Mouse (Mus musculus): ENCODE data around the gene Rtp1. TPM values are rescaled to one million over a fixed set of nuclear protein-coding genes. Genes with fewer than 3 reads are reported as not detected.

The Rtp1 gene
- polyA plus RNA-seq (2014; fragmentation: Nextera tagmentation; extraction: Ambion mirVana), result not detected in 2 replicates

DNA sequence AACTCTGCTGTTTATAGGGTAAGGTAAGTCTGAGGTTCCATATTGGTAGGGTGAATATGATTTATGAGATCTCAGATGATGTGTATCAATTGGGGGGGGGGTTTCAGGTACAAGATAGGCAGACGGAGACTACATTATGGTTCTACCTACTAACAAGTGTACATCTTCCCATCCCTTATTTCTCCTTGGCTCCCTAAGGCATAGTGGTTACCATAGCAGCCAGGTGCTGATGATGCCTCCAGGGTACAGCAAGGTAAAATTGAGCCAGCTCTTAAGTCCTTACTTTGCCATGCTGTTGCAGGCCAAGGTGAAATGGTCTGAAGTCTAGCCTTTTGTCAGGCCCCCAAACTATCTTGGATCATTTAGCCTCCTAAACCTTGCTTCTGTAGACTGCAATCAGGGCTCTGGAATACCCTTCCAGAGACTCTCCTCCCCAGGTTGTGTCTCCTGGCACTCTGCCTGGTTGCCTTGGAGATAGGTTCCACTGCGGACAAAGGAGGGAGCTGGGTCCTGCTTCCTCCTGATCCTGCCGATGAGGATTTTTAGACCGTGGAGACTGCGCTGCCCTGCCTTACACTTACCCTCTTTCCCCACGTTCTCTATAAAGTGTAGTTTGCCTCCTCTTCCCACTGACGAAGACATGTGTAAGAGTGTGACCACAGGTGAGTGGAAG lies at the start of gene Rtp1:
TSS of gene Rtp1 (plus strand) at position 487 of the 673 bp plus-strand sequence.
- ATAC-seq (ENCODE audit: insufficient number of reproducible peaks, insufficient read depth, low FRiP score, low read depth), result no peak
- H3K27me3 ChIP-seq (ENCODE audit: control insufficient read depth, insufficient read depth, low read length), result no peaks in the 10 kb centered on the region
- H3K9ac ChIP-seq (replicated peaks; ENCODE audit: low read depth, low read length), result no peak within 1 kb of the TSS
- H3K9me3 ChIP-seq (ENCODE audit: control insufficient read depth, low read depth, low read length), result no peaks in the 10 kb centered on the region
- H3K4me2 ChIP-seq (replicated peaks; ENCODE audit: low read depth, low read length), result no peak within 1 kb of the TSS
- no peaks in the 10 kb centered on the region for H3K36me3 ChIP-seq (ENCODE audit: control insufficient read depth, insufficient read depth, low read length)
- no peaks in the 10 kb centered on the region for H3K4me1 ChIP-seq (ENCODE audit: control insufficient read depth, insufficient read depth, low read length)
- no peak within 1 kb of the TSS for H3K27ac ChIP-seq (ENCODE audit: low read length)
- WGBS, result 83% methylated on average over 7 of the region's 7 CpGs
- H3K4me3 ChIP-seq (ENCODE audit: low read depth, low read length), result no peak within 1 kb of the TSS

DNA sequence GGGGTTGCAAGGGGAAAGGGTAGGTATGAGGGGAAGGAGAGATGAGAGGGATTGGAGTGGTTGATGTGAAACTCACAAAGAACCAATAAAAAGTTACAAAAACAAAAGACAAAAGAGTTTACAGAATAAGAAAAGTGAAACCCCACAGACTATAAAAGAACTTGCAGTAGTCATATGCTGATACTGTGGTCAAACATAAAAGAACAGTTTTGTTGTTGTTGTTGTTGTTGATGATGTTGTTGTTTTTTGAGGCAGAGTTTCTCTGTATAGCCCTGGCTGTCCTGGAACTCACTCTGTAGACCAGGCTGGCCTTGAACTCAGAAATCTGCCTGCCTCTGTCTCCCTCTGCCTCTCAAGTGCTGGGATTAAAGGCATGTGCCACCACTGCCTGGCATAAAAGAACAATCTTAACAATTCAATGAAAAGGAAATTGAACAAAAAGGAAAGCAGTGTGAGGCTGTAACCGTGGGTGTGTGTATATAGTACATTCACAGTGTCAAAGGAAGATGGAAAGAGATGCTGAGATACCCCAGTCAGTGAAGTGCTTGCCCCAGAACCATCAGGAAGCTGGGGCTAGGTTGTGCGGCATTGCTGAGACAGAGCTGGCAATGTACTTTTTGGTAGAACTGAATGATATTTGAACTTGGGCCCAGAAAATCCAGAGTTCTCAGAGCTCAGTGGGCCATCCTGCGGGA lies 49.2 kb upstream of the Rtp1 start:
- Histone ChIP-seq H3K9ac (replicated peaks; ENCODE audit: low read depth, low read length) (no peak overlapping the region), H3K4me2 (replicated peaks; ENCODE audit: low read depth, low read length) (no peak overlapping the region), H3K9me3 (ENCODE audit: control insufficient read depth, low read depth, low read length) (peaks cover 4% of the 10 kb centered on the region; the same call in 1 of the 2 replicates), H3K27me3 (ENCODE audit: control insufficient read depth, insufficient read depth, low read length) (no peaks in the 10 kb centered on the region), H3K36me3 (ENCODE audit: control insufficient read depth, insufficient read depth, low read length) (no peaks in the 10 kb centered on the region), H3K4me1 (ENCODE audit: control insufficient read depth, insufficient read depth, low read length) (no peaks in the 10 kb centered on the region), H3K4me3 (ENCODE audit: low read depth, low read length) (no peak overlapping the region), H3K27ac (ENCODE audit: low read length) (no peak overlapping the region)
- WGBS, result 77% methylated on average over 3 of the region's 3 CpGs
- no peak for ATAC-seq (ENCODE audit: insufficient number of reproducible peaks, insufficient read depth, low FRiP score, low read depth)

GRCm38 (mm10) chr16:23384304-23384703 lies 44.6 kb upstream of the Rtp1 start:
- no peaks in the 10 kb centered on the region for H3K4me1 ChIP-seq (ENCODE audit: control insufficient read depth, insufficient read depth, low read length)
- H3K9ac ChIP-seq (replicated peaks; ENCODE audit: low read depth, low read length), result no peak overlapping the region
- no peak overlapping the region for H3K27ac ChIP-seq (ENCODE audit: low read length)
- H3K4me3 ChIP-seq (ENCODE audit: low read depth, low read length), result no peak overlapping the region
- H3K9me3 ChIP-seq (ENCODE audit: control insufficient read depth, low read depth, low read length), result peaks cover 4% of the 10 kb centered on the region; the same call in 1 of the 2 replicates
- H3K4me2 ChIP-seq (replicated peaks; ENCODE audit: low read depth, low read length), result no peak overlapping the region
- no peak for ATAC-seq (ENCODE audit: insufficient number of reproducible peaks, insufficient read depth, low FRiP score, low read depth)
- no peaks in the 10 kb centered on the region for H3K36me3 ChIP-seq (ENCODE audit: control insufficient read depth, insufficient read depth, low read length)
- no peaks in the 10 kb centered on the region for H3K27me3 ChIP-seq (ENCODE audit: control insufficient read depth, insufficient read depth, low read length)

- no peak overlapping the region for H3K4me3 ChIP-seq (ENCODE audit: low read depth, low read length)
- no peaks in the 10 kb centered on the region for H3K9me3 ChIP-seq (ENCODE audit: control insufficient read depth, low read depth, low read length)
- H3K27me3 ChIP-seq (ENCODE audit: control insufficient read depth, insufficient read depth, low read length), result no peaks in the 10 kb centered on the region
- H3K9ac ChIP-seq (replicated peaks; ENCODE audit: low read depth, low read length), result no peak overlapping the region
- no peak overlapping the region for H3K4me2 ChIP-seq (replicated peaks; ENCODE audit: low read depth, low read length)
- peaks cover 4% of the 10 kb centered on the region; the same call in 1 of the 2 replicates for H3K4me1 ChIP-seq (ENCODE audit: control insufficient read depth, insufficient read depth, low read length)
- H3K27ac ChIP-seq (ENCODE audit: low read length), result no peak overlapping the region
- ATAC-seq (ENCODE audit: insufficient number of reproducible peaks, insufficient read depth, low FRiP score, low read depth), result no peak
- WGBS, result 86% methylated on average over 5 of the region's 5 CpGs
- H3K36me3 ChIP-seq (ENCODE audit: control insufficient read depth, insufficient read depth, low read length), result no peaks in the 10 kb centered on the region
Measured at GRCm38 (mm10) chr16:23397931-23398330, 31.0 kb upstream of the Rtp1 start.

GRCm38 (mm10) chr16:23401463-23401862 lies 27.5 kb upstream of the Rtp1 start:
- no peaks in the 10 kb centered on the region for H3K27me3 ChIP-seq (ENCODE audit: control insufficient read depth, insufficient read depth, low read length)
- no peak overlapping the region for H3K9ac ChIP-seq (replicated peaks; ENCODE audit: low read depth, low read length)
- H3K4me3 ChIP-seq (ENCODE audit: low read depth, low read length), result no peak overlapping the region
- ATAC-seq (ENCODE audit: insufficient number of reproducible peaks, insufficient read depth, low FRiP score, low read depth), result peak; percentile 67; the same call in 1 of the 2 replicates
- no peaks in the 10 kb centered on the region for H3K9me3 ChIP-seq (ENCODE audit: control insufficient read depth, low read depth, low read length)
- no peaks in the 10 kb centered on the region for H3K36me3 ChIP-seq (ENCODE audit: control insufficient read depth, insufficient read depth, low read length)
- H3K4me2 ChIP-seq (replicated peaks; ENCODE audit: low read depth, low read length), result no peak overlapping the region
- 19% methylated on average over 4 of the region's 4 CpGs for WGBS
- H3K27ac ChIP-seq (ENCODE audit: low read length), result no peak overlapping the region
- peaks cover 4% of the 10 kb centered on the region; the same call in 1 of the 2 replicates for H3K4me1 ChIP-seq (ENCODE audit: control insufficient read depth, insufficient read depth, low read length)

- 33% methylated on average over 3 of the region's 3 CpGs for WGBS
- Histone ChIP-seq H3K27me3 (ENCODE audit: control insufficient read depth, insufficient read depth, low read length) (no peaks in the 10 kb centered on the region), H3K4me1 (ENCODE audit: control insufficient read depth, insufficient read depth, low read length) (peaks cover 4% of the 10 kb centered on the region; the same call in 1 of the 2 replicates), H3K9ac (replicated peaks; ENCODE audit: low read depth, low read length) (no peak overlapping the region), H3K9me3 (ENCODE audit: control insufficient read depth, low read depth, low read length) (no peaks in the 10 kb centered on the region), H3K36me3 (ENCODE audit: control insufficient read depth, insufficient read depth, low read length) (no peaks in the 10 kb centered on the region), H3K27ac (ENCODE audit: low read length) (no peak overlapping the region), H3K4me2 (replicated peaks; ENCODE audit: low read depth, low read length) (no peak overlapping the region), H3K4me3 (ENCODE audit: low read depth, low read length) (no peak overlapping the region)
- no peak for ATAC-seq (ENCODE audit: insufficient number of reproducible peaks, insufficient read depth, low FRiP score, low read depth)
Measured at GRCm38 (mm10) chr16:23401959-23402358, 27.0 kb upstream of the Rtp1 start.

DNA sequence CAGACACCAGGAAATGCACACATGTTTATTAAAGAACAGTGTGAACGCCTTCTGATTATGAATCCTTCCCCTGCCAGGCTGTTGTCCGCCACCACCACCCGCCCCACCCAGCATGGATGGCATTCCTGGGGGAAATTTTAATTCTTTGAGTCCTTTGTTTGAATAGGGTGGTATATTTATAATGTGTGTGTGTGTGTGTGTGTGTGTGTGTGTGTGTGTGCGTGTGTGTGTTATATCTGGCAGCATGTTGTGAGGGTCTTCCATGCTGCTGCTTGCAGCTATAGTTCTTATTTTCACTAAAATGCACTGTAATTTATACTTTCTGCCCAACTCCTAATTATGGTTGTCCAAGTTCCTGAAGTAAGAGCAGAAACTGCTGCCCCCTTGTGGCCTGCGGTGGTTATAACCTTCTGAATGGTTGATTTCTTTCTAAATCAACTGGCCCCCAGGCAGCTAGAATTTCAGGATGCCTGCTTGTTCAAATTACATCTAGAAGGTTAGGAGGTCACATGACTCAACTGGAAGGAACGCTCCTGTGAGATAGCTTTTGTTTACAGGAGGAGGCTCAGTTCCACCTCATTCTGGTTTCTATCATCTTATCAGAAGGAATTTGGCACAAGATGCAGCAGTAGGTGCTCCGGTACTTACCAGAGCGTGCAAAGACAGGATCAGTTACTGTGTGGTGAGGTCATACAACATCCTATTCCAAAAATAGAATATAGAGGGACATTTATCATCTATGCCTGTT lies 25.8 kb upstream of the Rtp1 start:
- Histone ChIP-seq H3K27ac (ENCODE audit: low read length) (no peak overlapping the region), H3K27me3 (ENCODE audit: control insufficient read depth, insufficient read depth, low read length) (no peaks in the 10 kb centered on the region), H3K4me1 (ENCODE audit: control insufficient read depth, insufficient read depth, low read length) (peaks cover 4% of the 10 kb centered on the region; the same call in 1 of the 2 replicates), H3K9me3 (ENCODE audit: control insufficient read depth, low read depth, low read length) (no peaks in the 10 kb centered on the region), H3K4me3 (ENCODE audit: low read depth, low read length) (no peak overlapping the region), H3K36me3 (ENCODE audit: control insufficient read depth, insufficient read depth, low read length) (no peaks in the 10 kb centered on the region), H3K4me2 (replicated peaks; ENCODE audit: low read depth, low read length) (no peak overlapping the region), H3K9ac (replicated peaks; ENCODE audit: low read depth, low read length) (no peak overlapping the region)
- peak; percentile 48; the same call in 1 of the 2 replicates for ATAC-seq (ENCODE audit: insufficient number of reproducible peaks, insufficient read depth, low FRiP score, low read depth)
- WGBS, result 29% methylated on average over 8 of the region's 8 CpGs

- WGBS, result 87% methylated on average over 6 of the region's 6 CpGs
Measured at GRCm38 (mm10) chr16:23412930-23413329, 16.0 kb upstream of the Rtp1 start.

More at GRCm38 (mm10) chr16:23412930-23413329, 16.0 kb upstream of the Rtp1 start:
- Histone ChIP-seq H3K36me3 (ENCODE audit: control insufficient read depth, insufficient read depth, low read length) (no peaks in the 10 kb centered on the region), H3K4me1 (ENCODE audit: control insufficient read depth, insufficient read depth, low read length) (peaks cover 4% of the 10 kb centered on the region; the same call in 1 of the 2 replicates), H3K27ac (ENCODE audit: low read length) (no peak overlapping the region), H3K9ac (replicated peaks; ENCODE audit: low read depth, low read length) (no peak overlapping the region), H3K4me3 (ENCODE audit: low read depth, low read length) (no peak overlapping the region), H3K27me3 (ENCODE audit: control insufficient read depth, insufficient read depth, low read length) (no peaks in the 10 kb centered on the region), H3K9me3 (ENCODE audit: control insufficient read depth, low read depth, low read length) (no peaks in the 10 kb centered on the region), H3K4me2 (replicated peaks; ENCODE audit: low read depth, low read length) (no peak overlapping the region)
- ATAC-seq (ENCODE audit: insufficient number of reproducible peaks, insufficient read depth, low FRiP score, low read depth), result no peak
